Mouse (Mus musculus) cerebellum, postnatal 25 days (tissue): ENCODE measurements around the gene Hcar1.

ENCODE experiments used
- DNase-seq, 2 experiments: peaks; one replicate each; pipeline ENCODE4 v3.0.0; 2021; ENCODE audit warnings: mixed read lengths in 2 of 2

Gene Hcar1

DNA sequence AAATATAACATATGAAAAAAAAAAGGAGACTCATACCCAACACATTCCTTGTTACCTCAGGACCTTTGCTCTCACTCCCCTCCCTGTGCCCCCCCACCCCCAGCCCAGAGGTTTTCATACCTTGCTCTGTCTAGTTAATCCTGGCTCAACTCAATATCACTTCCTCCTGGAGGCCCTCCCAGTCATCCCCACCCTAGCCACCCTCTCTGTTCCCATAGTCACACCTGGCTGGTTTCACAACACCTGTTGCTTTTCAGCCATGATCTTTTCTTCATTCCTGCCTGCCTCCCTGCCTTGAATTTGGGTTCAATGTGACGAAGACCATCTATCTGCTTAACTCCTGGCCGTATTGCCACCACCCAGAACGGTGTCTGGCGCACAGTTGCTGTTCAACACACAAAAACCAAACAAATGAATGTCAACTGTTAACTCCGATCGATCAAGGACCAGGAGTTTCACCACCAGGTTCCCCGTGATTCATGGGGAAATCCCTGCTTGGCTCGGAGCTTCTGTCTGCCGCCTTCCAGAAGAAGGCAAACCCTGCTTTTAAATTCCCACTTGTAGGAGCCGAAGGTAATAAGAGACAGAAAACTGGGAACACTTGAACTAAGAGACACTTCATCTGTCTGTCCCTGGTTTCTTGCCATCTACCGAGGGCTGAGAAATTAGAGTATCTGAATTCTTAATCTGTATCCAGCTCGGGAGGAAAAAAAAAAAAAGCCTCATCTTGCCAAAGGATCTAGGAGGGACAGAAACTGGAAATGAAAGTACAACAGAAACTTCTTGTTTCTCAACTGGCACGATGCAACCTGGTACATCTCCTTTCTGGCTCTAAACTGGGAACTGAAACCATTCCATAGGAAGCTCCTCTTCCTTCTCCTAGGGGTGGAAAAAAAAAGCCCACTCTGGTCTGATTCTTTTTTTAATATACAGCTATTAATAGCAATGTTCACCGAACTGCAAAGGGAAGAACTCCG lies 17.2 kb downstream of the Hcar1 start:
- no peak for DNase-seq

DNA sequence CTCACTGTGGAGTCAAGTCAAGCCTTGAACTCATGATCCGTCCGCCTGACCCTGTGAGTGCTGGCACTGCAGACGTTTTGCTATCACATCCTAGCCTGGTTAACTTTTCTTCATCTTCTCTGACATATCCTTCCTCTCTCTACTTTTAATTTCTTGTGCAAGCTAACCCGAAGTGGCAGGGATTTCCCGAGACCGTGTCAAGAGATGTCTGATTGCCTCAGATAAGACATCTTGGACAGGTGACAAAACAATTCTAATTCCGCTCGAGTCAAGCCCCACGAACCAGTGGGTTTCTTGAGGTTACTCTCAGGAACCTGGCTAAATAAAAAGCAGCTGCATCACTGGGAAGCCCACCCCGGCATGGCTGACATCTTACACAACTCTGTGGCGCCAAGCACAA lies 21.0 kb downstream of the Hcar1 start:
- DNase-seq, result no peak

- DNase-seq, result no peak
These were observed 25.3 kb downstream of the Hcar1 start for GRCm38 (mm10) chr5:123854511-123854910.

DNA sequence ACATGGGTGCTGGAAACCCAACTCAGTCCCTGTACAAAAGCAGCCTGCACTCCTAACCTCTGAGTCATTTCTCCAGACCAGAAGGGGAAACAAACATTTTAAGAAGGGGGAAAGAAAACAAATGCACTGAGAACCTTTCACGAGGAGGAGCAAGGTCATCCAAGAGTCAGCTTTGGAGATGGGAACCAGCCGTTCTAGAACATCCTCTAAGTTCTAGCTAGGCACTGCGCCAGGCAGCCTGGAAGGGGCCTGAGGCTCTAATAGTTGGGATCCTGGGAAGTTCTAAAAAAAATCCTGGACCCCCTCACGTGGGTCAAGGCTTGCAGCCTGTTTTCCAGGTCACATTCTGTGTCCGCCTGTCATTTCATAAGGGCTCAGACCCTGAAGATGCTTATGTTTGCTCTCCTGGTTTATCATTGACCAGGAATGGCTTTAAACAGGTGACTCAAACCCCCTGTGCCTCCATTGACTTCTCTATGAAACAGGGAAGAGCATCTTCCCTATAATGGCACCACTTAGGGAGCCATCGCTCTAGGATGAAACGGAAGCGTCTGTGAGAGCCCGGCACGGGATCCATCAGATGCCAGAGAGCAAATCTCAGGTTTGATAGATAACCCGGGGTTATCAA lies 25.8 kb downstream of the Hcar1 start:
- DNase-seq, result no peak

- no peak for DNase-seq
These were observed 28.4 kb downstream of the Hcar1 start for GRCm38 (mm10) chr5:123851398-123851797.

DNA sequence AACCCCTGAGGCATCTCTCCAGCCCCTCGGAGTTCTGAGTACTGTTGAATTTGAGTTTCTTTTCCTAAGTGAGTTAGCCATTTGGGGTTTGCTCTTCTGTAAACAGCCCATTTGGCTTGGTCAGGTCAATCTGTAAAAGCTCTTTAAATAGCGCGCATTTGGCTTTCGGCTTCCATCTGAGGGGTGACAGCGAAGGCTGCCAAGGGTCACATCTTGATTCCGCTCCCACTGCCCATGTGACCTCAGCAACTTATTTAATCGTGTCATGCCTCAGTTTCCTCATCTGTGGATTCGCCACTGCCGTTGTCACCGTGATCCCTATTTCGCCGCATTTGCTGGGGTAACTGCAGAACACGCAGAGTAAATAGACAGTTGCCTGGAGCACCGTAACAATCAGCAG lies 35.5 kb downstream of the Hcar1 start:
- DNase-seq, result no peak

GRCm38 (mm10) chr5:123843816-123844215 lies 36.0 kb downstream of the Hcar1 start:
- no peak for DNase-seq

- DNase-seq, result no peak
These were observed 36.9 kb downstream of the Hcar1 start for GRCm38 (mm10) chr5:123842935-123843282.

DNA sequence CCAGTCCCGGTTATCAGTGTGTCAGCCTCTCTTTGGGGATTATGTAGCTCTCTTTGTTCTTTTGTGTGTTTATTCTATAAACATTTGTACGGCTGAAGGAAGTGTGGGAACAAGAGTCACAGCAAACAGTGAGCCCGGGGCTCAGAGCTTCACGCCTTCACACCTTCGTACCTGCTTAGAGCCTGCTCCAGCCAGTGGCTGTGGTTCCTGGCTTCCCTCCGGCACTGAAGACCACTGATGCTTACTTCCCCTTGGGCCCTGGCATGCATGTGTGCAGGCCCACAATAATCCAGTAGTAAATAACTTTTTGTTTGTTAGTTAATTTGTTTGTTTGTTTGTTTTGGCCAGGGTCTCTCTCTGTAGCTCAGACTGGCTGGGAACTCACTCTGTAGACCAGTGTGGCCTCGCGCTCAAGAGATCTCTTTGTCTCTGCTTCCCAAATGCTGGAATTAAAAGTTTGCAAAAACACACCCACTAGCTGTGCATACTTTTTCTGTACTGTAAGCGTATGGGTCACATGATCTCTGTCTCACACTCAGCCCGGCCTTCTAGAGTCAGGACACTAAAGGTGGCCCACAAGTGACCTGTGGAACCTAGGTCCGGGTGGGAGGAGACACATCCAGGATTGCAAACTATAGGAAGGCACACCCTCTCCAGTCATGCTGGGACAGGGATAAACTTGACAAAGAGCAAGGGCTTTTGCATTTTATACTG lies 37.4 kb downstream of the Hcar1 start:
- no peak for DNase-seq

GRCm38 (mm10) chr5:123837371-123837770 lies 42.4 kb downstream of the Hcar1 start:
- DNase-seq, result no peak

DNA sequence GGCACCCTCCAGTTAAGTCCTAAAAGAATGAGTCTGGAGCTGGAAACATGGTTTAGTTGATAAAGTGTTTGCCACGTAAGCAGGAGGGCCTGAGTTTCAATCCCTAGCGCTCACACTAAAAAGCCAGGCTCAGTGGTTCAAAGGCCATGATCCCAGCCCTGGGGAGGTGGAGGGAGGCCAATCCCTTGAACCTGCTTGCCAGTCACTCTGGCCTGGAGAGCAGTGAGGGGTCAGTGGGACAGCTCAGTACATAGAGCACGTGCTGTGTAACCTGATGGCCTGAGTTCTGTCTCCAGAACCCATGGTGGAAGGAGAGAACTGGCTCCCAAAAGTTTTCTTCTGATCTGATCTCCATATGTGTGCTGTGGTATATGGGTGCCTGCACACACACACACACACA lies 45.0 kb downstream of the Hcar1 start:
- no peak for DNase-seq

DNA sequence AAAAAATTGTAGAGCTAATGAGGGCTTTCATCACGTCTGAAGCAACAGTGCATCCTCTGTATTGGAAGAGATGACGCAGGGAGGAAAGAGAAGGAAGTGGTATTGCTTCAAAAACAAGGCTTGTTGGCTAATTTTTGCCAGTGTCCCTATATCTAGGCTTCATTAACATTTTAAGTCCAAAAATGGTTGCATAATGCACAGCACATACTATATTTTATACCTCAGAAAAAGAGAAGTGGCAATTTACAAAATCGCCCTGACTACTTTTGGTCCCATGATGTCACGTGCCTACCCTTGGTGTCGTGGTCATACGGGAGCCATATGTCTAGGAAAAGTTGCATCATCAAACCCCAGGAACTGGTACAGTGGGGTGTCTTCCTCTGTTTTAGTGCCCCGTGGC lies 47.5 kb downstream of the Hcar1 start:
- DNase-seq, result no peak

DNA sequence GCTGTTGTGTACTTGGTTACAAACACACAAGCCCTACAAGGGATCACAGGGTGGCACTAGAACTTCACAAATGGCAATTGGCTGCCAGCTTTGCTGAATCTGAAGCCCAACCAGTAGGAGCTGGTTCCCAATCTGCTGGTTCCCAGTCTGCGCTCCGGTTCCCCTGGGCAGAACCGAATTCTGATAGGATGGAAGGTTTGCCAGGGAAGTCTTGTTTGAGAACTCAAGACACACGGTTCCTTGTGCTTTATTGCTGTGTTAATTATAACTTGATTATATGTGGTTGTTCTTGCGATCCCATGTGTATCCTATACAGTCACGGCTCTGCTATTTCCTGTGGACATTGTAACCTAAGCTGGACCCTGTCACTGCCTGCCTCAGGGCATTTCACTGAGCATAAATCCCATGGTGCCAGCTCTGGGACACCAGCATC lies 52.1 kb downstream of the Hcar1 start:
- DNase-seq, result peak in 1 of 2 experiments; percentile 17
